Mouse (Mus musculus) CD4-positive, CD25-positive, alpha-beta regulatory T cell, adult 2 months (primary cell): ENCODE results near the gene Rps17.
A peak's percentile ranks its signal among the peaks of the same experiment; 100 is the strongest.

ENCODE experiments used
- DNase-seq: peaks from one replicate; pipeline ENCODE4 v3.0.0-alpha.2; 2012; ENCODE audit warnings: low read depth, low spot score

The Rps17 gene

GRCm38 (mm10) chr7:81335705-81336431, 9.2 kb downstream of the Rps17 start:
- DNase-seq, result no peak

GRCm38 (mm10) chr7:81331851-81332250, 13.2 kb downstream of the Rps17 start:
- DNase-seq, result no peak

GRCm38 (mm10) chr7:81330767-81331166, 14.3 kb downstream of the Rps17 start:
- no peak for DNase-seq

GRCm38 (mm10) chr7:81327661-81328060, 17.4 kb downstream of the Rps17 start:
- DNase-seq, result no peak

- no peak for DNase-seq
Observed at GRCm38 (mm10) chr7:81326859-81327258, 18.2 kb downstream of the Rps17 start.

GRCm38 (mm10) chr7:81326043-81326442, 19.0 kb downstream of the Rps17 start:
- no peak for DNase-seq

- no peak for DNase-seq
Observed at GRCm38 (mm10) chr7:81321776-81322175, 23.3 kb downstream of the Rps17 start.

- DNase-seq, result no peak
Observed at GRCm38 (mm10) chr7:81319749-81320148, 25.3 kb downstream of the Rps17 start.

- no peak for DNase-seq
Observed at GRCm38 (mm10) chr7:81315583-81315982, 29.5 kb downstream of the Rps17 start.

GRCm38 (mm10) chr7:81311581-81311980, 33.5 kb downstream of the Rps17 start:
- no peak for DNase-seq

GRCm38 (mm10) chr7:81311130-81311529, 33.9 kb downstream of the Rps17 start:
- no peak for DNase-seq

- no peak for DNase-seq
Observed at GRCm38 (mm10) chr7:81309247-81309646, 35.8 kb downstream of the Rps17 start.

- DNase-seq, result no peak
Observed at GRCm38 (mm10) chr7:81307735-81308134, 37.3 kb downstream of the Rps17 start.

- DNase-seq, result no peak
Observed at GRCm38 (mm10) chr7:81304675-81305074, 40.4 kb downstream of the Rps17 start.

GRCm38 (mm10) chr7:81304100-81304499, 41.0 kb downstream of the Rps17 start:
- no peak for DNase-seq

- DNase-seq, result peak; percentile 57
Observed at GRCm38 (mm10) chr7:81303682-81304081, 41.4 kb downstream of the Rps17 start.

- DNase-seq, result no peak
Observed at GRCm38 (mm10) chr7:81301323-81301722, 43.7 kb downstream of the Rps17 start.

- no peak for DNase-seq
Observed at GRCm38 (mm10) chr7:81298206-81298605, 46.8 kb downstream of the Rps17 start.

- DNase-seq, result no peak
Observed at GRCm38 (mm10) chr7:81295169-81295568, 49.9 kb downstream of the Rps17 start.
